Mouse (Mus musculus) brown adipose tissue, adult 24 weeks (tissue): ENCODE data around the gene Ccr9. TPM values are rescaled to one million over a fixed set of nuclear protein-coding genes. Genes with fewer than 3 reads are reported as not detected.
"Not testable (repeated sequence)": the region's sequence is repeated elsewhere in the genome, so short reads cannot be mapped to it uniquely, and the experiment has no call there.

Source experiments
- H3K27ac ChIP-seq: fragments of 200-500 bp; replicated peaks from 2 replicates; pipeline ENCODE4 v1.5.1; 2012; ENCODE audit warnings: low read depth, mild to moderate bottlenecking, low read length
- H3K4me1 ChIP-seq: fragments of 200-500 bp; 2 replicates; pipeline ENCODE4 v1.6.1; 2012; ENCODE audit warnings: low read length, mixed read lengths; ENCODE audit not compliant: control insufficient read depth, insufficient read depth, insufficient read length
- H3K4me3 ChIP-seq: fragments of 200-500 bp; 2 replicates; pipeline ENCODE4 v1.5.1; 2012; ENCODE audit warnings: low read depth, mild to moderate bottlenecking, low read length, moderate library complexity; ENCODE audit not compliant: insufficient read depth
- polyA plus RNA-seq: library from polyadenylated mRNA; stranded (reverse); fragments of >200 nt; gene quantifications from 2 replicates; pipeline ENCODE4 v1.2.4, GENCODE M21; 2012; ENCODE audit not compliant: missing spikeins, insufficient read depth, insufficient read length

Ccr9 gene
- polyA plus RNA-seq, 1 experiment, result not detected

- Histone ChIP-seq H3K4me1 (no peaks in the 10 kb centered on the region), H3K27ac (no peak overlapping the region), H3K4me3 (no peak overlapping the region)
Observed at GRCm38 (mm10) chr9:123683704-123684103, 5.5 kb downstream of the Ccr9 start.

- no peak overlapping the region for H3K4me3 ChIP-seq
- no peaks in the 10 kb centered on the region for H3K4me1 ChIP-seq
- H3K27ac ChIP-seq, result no peak overlapping the region
Observed at GRCm38 (mm10) chr9:123686206-123686605, 8.0 kb downstream of the Ccr9 start.

DNA sequence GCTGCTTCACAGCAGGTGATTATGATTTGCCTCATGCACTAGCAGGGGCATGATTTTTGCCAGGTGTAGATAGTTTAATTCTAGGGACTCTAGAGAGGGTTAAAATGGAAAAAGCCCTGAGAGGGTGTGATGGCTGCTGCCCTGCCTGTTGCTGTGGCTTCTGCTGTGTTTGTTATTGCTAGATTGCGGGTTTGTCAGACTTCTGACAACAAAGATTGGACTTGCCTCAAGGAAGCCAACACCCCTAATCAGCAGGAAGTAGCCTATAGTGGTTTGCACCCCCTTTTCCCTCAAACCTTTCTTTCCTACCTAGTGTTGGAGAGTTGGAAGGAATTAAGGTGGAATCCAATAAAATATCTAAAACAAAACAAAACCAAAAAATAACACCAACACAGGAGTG, 10.0 kb downstream of the Ccr9 start:
- no peak overlapping the region for H3K4me3 ChIP-seq
- H3K4me1 ChIP-seq, result no peaks in the 10 kb centered on the region
- no peak overlapping the region for H3K27ac ChIP-seq

GRCm38 (mm10) chr9:123695634-123696302, 17.5 kb downstream of the Ccr9 start:
- Histone ChIP-seq H3K27ac (no peak overlapping the region), H3K4me3 (no peak overlapping the region), H3K4me1 (no peaks in the 10 kb centered on the region)

GRCm38 (mm10) chr9:123701822-123702221, 23.6 kb downstream of the Ccr9 start:
- H3K4me1 ChIP-seq, result no peaks in the 10 kb centered on the region
- H3K27ac ChIP-seq, result no peak overlapping the region
- no peak overlapping the region for H3K4me3 ChIP-seq

DNA sequence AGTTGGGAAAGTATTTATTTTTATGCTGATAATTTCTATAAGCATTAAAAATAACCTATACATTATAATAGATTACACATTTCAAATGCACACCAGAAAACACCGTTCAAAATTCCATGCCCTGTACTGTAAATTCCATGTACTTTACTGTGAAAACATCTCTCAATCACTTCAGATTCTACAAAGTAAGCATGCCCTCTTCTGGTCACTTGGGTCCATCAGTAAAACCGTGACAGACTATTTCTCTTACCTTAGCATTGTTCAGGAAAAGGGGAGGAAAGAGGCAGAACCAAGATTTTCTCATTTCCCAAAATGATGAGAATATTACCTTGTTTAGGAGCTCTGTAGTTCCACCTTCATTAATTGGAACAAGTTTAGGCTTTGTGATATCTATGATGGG, 31.0 kb downstream of the Ccr9 start:
- H3K4me3 ChIP-seq, result no peak overlapping the region
- no peak overlapping the region for H3K27ac ChIP-seq
- H3K4me1 ChIP-seq, result no peaks in the 10 kb centered on the region

- Histone ChIP-seq H3K4me3 (no peak overlapping the region), H3K4me1 (no peaks in the 10 kb centered on the region), H3K27ac (no peak overlapping the region)
Observed at GRCm38 (mm10) chr9:123713111-123713510, 34.9 kb downstream of the Ccr9 start.

- no peak overlapping the region for H3K27ac ChIP-seq
- no peaks in the 10 kb centered on the region for H3K4me1 ChIP-seq
- H3K4me3 ChIP-seq, result no peak overlapping the region
Observed at GRCm38 (mm10) chr9:123716301-123716700, 38.1 kb downstream of the Ccr9 start.

GRCm38 (mm10) chr9:123717186-123718008, 39.2 kb downstream of the Ccr9 start, which contains the start of gene Lztfl1:
Lztfl1 (minus strand) TSS chr9:123717697.
- H3K4me3 ChIP-seq, result peak within 1 kb of the TSS; percentile 88
- no peaks in the 10 kb centered on the region for H3K4me1 ChIP-seq
- H3K27ac ChIP-seq, result peak within 1 kb of the TSS; percentile 75

DNA sequence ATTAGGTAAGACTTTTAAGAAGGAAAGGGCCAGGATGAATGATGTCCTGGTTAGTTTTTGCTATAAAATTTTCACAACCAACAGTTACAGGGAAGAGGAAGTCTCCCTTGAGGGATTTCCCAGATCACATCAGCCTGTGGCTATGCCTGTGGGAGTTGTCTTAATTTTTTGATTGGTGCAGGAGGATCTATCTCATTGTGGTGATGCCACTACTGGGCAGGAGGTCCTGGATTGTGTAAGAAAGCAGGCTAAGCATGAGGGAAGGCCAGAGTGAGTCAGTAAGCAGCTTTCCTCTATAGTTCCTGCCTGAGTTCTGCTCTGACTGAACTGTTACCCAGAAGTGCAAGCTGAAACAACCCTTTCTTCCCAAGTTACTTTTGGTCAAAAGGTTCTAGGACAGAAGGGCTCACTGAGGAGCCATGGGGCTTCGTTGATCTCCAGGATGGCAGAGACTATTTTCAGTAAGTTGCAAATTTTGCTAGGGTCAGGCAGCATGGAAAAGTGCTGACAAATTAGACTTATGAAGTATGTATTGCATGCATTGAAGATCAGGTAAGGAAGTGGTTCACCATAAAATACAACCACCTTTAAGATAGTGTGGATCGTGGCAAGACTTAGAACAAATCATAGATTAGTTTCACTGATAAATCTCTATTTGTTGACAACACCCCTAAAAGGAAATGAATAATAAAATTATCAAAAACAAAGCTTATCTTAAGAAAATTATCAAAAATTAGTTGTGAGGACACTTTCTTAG, 44.7 kb downstream of the Ccr9 start:
- Histone ChIP-seq H3K27ac (no peak overlapping the region), H3K4me1 (no peaks in the 10 kb centered on the region), H3K4me3 (no peak overlapping the region)

DNA sequence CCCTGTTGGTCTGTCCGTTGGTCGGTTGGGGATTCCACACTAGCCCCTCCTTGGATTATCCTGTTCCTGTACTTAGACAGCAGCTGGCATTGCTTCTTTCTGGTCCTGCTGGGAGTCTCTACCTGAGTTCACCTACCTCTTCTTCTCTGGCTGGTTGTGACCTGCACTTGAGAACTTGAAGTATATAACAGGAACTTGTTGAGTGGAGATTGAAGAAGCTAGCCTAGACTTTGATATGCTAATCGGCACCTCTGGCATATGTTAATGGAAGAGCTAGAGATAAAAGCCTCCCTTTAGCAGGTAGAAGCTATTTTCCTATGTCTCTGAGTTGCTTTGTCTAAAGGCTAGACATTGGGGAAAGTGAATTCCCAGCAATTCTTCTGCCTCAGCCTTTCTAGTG, 53.0 kb downstream of the Ccr9 start:
- H3K4me1 ChIP-seq, result no peaks in the 10 kb centered on the region
- H3K4me3 ChIP-seq, result no peak overlapping the region
- no peak overlapping the region for H3K27ac ChIP-seq

DNA sequence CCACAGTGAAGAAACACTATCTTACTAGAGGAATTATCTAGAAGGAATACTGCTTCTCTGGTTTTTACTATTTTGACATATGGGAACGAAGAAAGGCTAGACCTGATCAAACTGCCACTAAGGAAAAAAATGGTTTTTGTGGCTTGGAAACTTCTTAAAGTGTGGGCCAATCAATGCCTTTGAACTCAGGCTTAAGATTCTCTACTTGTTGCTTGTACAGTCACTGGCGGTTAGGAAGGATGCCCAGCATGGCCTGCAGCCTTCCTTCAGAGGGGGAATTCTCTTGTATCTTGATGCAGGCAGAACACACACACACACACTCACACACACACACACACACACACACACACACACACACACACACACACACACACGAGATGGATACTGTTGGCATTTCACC, 55.9 kb downstream of the Ccr9 start:
- Histone ChIP-seq H3K4me3 (no peak overlapping the region), H3K4me1 (no peaks in the 10 kb centered on the region), H3K27ac (no peak overlapping the region)

GRCm38 (mm10) chr9:123740799-123741198, 62.6 kb downstream of the Ccr9 start:
- Histone ChIP-seq H3K27ac (no peak overlapping the region), H3K4me3 (no peak overlapping the region), H3K4me1 (no peaks in the 10 kb centered on the region)

DNA sequence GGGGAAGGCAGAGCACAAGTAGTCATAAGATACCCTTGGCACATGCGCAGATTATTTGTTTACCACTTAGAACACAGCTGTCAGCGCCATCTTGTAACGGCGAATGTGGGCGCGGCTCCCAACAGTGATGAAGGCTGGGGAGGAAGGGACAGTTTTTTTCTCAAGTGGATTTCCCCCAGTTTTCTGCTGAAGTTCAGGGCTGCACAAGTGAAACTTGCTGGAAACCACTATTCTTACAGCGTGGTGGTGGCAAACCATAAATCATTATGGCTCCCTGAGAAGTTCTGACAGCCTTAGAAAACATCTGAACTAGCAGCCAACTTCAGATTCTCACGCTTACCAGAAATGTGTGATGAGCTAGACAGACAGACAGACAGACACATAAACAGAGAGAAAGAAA, 71.4 kb downstream of the Ccr9 start:
- not testable (repeated sequence) for H3K4me1 ChIP-seq, H3K27ac ChIP-seq, H3K4me3 ChIP-seq

- no peak overlapping the region for H3K27ac ChIP-seq
- no peak overlapping the region for H3K4me3 ChIP-seq
- no peaks in the 10 kb centered on the region for H3K4me1 ChIP-seq
Observed at GRCm38 (mm10) chr9:123754333-123754732, 76.1 kb downstream of the Ccr9 start.
